Mouse (Mus musculus) brain, adult 2 months (tissue): ENCODE measurements around the gene Srp14.

Experiments used
- DNase-seq: peaks from one replicate; pipeline ENCODE4 v3.0.0; 2011; ENCODE audit warnings: low read depth, low spot score

The Srp14 gene

DNA sequence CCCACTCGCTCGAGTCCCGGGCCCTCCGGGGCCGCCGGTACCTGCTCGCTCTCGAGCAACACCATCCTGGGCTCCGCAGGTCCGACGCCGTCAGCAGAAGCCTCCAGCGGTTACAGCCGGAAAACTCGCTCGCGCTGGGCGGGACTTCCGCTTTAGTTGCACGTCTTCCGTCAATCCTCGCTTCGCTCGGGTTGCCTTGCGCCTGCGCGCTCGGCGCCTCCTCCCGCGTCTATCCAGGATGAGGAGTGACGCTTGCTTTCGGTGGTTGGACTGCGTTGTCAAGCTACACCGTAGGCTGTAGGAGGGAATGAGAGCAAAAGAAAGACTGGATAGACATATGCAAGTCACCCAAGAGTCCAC is at the start of gene Srp14:
Gene Srp14 (minus strand): TSS at position 162 of the 360 bp plus-strand sequence.
- DNase-seq = peak; percentile 98

DNA sequence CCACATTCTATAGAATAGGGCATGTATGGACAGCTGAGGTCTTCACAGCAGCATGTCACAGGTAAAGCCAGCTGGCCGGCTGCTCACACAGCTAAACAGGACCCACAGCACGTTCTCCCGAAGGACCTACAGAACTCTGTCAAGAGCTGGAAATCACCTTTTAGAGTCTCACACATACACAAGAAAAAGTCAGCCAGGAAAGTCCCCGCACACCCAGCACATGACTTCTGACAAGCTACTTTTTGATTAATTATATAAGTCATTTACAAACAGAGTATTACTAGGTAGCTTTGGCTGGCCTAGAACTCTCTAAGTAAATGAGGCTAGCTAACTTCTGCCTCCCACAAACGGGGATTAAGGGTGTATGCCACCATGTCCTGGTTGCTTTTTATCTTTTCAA is 47.0 kb upstream of the Srp14 start:
- DNase-seq = no peak

DNA sequence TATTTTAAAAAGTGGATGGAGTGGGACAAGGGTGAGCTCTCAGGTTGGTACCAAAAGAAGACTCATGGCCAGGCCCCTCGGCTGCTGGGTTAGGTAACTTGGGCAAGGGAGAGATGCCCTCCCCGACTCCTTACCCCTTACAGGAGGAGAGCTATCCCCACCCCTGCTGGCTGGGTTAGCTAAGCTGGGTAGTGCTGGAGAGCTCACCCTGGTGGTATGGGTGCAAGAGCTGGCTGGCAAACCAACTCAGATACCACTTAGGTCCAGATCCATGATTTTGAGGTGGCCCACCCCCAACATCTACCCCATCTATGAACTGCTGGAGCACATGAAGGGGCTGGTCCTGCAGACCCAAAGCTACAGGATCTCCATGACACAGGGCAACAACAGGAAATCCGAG is 45.3 kb upstream of the Srp14 start:
- DNase-seq = no peak

DNA sequence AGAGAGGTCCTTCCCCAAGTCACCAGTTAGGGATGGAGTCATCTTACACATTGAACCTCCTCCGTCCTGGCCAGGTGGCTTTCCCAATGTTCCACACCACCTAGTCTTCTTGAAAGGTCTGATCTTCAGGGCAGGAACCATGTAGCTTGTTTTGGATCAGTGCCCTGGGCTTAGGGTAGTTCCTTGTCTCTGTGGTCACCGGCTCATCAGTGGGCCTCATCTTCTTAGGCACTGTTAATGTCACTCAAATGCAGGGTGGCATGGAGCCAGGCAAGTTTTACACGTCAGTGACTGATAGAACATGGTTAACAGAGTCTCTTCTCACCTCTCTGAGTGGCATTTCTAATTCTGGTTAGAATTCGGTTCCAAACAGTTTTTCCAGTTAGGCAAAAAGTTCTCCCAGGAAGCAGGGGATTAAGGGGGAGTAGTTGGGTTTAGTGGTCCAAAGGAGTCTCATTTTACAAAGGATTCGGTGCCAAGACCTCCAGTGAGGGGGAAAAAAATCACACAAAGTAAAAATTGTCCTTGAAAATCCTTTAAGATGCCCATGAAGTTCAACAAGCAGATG is 43.7 kb upstream of the Srp14 start:
- peak; percentile 9 for DNase-seq

DNA sequence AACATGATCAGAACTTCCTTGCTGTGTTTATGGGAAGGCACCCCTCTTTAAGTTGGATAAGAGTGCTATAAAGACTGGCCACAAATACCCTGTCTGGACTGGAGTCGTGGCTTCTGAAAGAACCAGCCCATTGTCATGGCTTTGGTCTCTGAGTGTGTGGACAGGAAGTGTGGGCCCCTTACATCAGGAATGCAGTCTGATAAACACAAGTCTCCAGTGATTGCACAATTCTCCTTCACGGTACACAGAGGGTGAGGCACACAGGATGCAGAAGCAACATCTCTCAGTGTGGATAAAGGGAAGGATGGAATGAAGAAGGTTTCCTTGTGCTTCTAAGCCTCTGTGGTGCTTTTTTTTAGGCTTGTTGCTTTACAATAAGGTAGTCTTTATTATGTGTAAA is 42.8 kb upstream of the Srp14 start:
- peak; percentile 10 for DNase-seq

DNA sequence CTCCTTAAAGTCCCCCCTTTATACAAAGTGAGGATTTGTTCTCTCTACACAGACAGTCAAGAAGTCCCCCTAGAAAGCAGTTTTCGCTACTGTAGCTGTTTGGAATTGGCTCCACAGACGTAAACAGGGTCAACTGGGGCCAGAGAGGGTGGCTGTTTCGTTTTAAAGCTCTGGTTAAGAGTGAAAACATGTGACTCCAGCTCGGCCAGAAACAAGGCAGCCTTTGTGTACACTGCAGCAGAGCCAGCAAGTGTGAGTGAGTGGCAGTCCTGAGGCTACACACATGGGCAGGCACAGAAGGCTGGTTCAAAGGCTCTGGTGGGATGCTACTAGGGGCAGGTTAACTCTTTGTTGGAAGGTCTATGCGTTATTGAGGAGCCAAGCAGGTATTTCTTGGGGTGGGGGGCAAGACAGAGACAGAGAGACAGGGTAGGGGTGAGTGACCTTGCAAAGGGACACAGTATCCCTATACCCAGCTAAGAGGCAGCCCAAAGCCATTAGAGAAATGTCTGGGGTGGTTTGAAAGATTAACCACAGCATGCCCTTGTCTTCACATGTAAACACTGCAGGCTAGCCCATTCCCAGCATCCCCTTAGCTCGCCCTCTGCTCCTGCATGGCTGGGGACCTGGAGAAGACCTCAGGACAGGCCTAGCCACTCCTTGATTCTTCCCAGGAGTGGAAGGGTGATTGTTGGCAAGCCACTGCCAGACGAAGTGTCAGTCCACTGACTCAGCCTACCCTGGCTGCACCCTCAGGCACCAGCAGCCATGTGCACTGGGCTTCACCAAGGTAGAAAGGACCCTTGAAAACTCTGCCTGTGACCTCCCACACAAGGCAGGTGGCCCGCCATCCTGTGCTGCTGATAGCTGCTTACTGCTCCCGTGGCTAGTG is 40.8 kb upstream of the Srp14 start:
- DNase-seq = peak; percentile 82

DNA sequence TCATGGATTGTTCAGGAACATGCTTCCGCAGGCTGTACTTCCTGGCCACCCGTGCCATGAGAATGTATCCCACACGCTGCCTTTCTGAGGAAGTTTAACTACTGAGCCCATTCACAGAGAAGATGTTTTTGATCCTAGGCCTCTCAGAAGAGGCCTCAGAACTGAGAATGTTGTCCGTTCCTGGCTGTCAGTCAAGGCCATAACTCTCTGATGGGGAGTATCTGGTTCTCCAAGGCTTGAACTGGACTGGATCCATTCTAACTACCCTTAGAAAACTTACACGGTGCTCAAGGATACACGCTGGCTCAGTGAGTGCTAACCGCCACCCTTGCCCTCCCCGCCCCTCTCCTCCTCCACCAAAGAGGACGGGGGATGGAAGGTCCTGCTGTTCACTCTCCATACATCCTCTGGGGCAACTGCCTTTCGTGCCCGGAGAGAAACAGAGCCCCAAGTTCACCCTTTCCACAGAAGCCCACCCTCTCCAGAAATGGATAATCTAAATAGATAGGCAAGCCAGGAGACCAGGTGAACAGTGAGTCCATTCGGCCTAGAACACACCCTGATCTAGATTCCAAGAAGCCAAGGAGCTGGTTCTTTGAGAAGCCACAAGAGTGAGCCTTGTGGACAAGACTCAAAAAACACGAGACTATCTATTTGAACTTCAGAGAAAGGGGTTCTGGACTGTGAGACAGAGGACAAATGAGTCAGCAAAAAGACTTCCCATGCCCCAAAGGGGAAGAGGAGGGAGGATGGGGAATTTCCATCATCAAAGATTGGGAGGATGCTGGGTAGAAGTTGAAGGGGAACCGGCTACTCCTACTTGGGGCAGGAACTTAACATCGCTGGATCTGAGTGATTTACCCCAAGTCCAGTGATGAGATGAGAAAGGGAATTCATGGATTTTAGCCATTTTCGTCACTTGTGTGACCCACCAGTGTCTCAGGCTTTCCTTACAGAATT is 33.2 kb upstream of the Srp14 start:
- no peak for DNase-seq

DNA sequence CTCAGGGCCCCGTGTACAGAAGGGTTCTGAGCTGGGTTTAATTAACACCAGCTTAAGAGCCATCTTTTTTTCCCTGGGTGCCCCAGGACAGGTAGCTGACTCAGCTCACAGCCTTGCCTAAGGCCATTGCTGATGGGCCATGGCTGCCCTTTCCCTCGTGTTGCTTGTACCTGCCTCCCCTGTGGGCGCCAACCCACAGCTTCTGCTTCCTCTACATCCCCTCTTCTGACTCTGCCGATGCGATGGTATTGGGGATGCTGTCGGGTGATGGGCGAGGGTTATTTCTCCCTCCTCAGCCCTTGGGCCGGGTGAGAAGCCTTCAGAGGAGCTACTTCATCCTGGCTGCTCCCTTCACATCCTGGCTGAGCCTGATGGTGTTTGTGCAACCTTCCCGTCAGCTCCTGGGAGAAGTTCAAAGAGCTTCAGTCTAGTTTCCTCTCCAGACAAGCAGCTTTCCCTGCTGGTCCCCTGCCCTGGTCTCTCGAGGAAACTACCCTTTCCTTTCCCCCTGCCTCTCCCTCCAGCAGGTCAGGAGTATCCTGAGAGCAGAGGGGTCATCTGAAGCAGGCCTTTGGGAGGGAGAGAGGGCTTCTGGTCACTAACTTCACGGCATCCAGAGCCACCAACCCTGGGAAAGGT is 32.4 kb upstream of the Srp14 start:
- no peak for DNase-seq

DNA sequence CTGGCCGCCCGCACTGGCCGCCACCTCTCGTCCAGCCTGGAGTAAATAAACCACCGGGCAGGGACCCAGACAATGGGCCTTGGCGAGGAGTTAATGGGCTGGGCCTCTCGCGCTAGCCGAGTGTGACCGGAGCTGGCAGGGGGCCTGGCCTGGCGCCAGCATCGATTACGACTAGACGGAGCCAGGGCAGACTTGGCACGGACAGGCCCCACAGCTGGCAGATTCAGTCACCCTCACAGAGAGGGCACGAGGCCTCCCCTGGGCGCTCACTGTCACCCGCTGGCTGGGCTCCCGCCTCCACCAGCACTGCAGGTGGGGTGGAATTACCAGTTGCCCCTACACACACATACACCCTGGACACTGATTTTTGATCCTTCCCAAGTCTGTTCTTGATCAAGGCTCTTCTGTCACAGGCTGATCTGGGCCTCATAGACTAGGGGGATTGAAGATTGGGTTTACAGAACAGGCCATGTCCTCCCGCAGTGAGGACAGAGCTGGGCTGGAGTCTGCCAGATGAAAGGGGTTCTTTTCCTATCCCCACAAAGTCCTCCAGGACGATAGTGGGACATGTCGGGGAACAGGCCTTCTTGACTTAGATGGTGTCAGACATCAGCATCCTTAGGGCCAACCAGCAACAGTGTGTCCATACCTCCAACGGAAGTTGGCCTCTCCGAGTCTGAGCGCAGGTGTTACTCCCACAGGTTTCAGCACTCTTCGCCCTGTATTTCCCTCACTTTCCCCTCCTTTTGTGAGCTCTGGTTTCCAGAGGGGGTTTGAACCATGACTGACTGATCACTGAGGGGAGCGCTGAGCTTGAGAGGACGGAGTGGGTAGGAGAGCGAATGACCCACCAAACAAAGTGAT is 31.2 kb upstream of the Srp14 start:
- peak; percentile 94 for DNase-seq

DNA sequence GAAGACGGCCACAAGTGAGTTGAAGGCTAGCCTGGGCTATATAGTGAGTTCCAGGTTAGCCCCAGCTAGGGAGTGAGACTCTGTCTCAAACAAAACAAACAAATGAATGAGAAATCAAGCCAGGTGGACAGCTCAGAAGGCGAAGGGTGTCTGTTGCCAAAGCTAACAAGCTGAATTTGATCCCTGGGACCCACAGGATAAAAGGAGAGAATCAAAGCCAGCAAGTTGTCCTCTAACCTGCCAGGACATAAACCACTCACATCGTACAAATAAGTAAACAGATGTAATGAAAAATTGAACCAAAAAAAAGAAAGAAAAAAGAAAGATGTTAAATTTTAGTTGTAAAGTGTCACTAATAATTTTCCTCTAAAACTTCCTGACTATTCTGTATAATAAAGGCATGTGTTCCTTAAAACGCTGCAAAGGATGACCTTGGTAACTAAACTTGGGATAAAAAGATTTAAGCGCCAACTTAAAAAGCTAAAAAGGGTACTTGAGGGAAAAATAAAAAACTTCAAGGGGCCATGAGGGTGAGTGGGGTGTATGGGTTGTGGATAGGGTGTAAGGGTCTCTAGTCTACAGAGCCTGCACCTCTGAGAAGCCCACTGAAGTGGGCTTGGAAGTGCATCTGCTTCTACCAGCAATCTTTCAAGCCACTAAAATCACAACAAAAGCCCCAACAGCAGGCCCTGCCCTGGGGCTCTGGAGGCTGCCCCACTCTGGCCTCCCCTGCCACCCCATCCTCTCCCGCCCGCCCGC is 30.4 kb upstream of the Srp14 start:
- no peak for DNase-seq

DNA sequence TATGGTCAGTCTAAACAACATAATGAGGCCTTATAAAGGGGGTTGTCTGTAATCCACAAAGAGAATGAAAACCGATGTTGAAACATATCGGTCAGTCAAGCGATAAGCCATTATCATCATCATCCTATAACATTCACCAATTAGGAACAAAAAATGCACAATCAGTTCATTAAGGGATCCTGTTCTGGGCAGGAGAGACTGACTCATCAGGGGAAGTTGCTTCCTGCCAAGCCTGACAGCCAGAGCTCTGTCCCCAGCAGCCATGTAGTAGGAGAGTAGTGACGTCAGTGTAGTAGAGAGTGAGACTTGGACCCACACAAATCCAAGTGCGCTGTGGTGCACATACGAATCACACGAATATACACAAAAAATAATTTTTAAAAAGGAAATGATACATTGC is 27.6 kb upstream of the Srp14 start:
- peak; percentile 20 for DNase-seq

DNA sequence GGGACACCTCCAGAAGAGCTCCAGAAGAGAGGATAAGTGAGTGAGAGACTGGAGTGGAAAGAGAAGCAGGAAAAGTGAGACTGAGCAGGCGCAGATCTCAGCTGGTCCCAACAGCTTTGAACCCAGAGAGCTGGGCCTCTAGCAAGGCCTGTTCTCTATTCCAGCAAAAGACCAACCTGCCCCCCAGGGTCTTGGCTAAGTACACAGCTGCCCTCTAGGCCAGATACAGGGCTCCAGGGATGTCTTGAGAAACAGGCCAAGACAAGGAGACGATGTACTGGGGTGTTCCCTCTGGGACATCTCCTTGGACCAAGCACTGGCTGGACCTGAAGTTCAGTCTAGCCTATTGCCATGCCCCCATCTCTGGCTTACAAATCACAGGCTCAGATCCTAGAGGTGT is 20.7 kb upstream of the Srp14 start:
- DNase-seq = no peak

DNA sequence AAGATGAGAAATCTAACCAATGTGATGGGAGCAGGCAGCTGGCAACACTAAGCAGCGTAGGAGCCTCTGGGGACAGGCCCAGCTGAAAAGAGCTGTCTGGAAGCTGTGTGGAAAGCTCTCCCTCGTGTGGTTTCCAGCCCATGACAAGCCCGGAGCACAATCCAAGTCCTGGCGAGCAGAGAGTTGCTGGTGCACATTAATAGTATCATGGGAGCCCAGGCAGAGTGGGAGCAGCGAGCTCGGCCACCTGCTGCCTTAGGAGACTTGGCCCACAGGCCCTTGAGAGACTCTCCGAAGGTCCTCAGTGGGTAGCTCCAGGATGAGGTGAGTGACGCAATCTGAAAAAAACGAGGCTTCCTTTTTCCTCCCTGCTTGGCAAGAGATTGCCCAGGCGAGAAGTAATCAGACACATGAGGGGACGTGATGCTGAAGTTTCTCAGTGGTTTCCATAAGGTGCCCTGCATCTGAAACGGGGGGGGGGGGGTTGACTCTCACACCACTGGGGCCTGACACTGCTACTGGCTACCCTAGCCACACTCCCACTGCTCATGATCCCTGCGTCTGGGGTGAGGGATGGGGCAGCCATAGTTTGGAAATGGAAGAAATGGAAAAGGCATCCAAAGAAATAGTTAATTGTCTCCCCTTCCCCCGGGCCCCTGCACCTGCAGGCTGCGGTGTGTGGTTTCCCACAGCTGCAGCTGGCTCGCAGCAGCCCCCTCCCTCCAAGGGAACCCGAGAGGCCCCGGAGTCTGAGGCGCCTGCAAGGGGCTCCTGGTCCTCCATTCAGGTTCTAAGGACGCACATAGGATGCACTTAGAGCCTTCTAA is 19.8 kb upstream of the Srp14 start:
- DNase-seq = peak; percentile 60

DNA sequence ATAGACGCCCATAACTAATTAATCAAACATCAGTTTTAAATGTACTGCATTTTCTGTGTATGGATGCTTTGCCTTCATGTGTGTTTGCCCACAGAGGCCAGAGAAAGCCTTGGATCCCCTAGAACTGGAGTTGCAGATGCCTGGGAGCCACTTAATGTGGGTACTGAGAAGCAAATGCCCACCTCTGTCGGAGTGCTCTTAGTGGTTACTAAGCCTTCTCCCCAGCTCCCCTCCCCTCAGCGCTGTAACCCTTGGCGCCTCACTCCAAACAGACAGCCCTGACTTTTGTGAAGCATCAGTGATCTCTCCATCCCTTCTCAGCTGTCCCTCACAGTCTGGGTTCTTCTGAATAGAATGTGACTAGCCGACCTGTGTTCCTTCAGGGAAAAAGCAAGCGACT is 19.0 kb upstream of the Srp14 start:
- DNase-seq = no peak

DNA sequence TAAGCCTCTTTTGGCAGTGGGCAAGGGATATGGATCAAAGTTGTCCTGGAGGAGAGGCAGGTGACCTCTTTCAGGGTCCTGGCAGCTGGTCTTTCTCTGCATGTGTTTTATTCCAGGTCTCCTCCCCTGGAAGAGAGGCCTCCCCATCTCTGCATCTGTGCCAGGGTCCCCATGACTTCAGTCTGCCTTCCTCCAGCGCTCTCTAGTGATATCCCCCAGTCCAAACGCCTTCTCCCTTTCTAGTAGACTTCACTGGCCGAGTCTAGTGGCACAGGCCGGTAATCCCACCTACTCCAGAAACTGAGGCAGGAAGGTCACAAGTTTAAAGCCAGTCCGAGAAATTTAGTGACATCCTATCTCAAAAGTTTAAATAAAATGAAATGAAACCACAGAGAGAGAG is 18.4 kb upstream of the Srp14 start:
- no peak for DNase-seq

DNA sequence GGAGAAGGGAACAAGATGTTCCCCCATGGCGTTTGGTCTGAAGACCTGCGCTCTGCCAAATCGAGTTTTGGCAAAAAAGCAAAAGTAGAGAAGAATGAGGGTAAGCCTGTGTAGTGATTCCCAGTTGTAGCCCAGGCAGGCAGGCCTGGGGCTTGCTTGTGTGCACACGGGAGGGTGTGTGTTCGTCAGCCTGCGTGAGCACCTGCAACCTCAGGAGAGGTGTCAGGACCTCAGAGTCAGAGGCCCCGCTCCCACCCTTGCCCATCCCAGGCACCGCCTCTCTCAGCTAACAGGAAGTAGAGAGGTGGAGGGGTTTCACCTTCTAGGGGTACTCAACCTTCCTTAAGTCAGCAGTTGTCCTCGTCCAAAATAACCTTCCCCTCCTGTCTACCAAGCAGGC is 15.5 kb upstream of the Srp14 start:
- DNase-seq = no peak

DNA sequence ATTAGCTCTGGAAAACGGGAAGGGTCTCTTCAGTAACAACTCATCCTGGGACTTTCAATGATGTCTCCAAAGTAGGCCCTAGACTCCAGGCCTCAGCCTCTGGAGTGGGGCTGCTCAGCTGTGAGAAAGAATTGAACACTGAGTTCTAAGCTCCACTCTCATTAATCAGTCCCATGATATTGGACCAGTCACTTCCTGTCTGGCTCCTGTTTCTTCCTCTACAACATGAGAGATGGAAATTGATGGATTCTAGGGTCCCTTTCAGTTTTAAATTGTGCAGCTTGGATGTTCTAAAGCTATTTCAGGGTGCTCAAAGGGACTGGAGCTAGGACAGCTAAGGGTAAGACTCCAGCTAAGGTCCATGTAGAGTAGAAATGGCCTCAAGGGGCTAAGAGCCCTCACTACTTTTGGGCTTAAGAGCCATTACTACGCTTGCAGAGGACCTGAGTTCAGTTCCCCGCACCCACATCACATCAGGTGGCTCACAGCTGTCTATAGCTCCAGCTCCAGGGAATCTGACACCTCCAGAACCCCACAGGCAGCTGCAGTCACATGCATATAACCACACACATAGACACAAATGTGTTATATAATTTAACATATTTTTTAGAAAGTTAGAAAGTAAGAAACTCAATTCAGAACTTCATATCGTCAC is 12.4 kb upstream of the Srp14 start:
- no peak for DNase-seq

DNA sequence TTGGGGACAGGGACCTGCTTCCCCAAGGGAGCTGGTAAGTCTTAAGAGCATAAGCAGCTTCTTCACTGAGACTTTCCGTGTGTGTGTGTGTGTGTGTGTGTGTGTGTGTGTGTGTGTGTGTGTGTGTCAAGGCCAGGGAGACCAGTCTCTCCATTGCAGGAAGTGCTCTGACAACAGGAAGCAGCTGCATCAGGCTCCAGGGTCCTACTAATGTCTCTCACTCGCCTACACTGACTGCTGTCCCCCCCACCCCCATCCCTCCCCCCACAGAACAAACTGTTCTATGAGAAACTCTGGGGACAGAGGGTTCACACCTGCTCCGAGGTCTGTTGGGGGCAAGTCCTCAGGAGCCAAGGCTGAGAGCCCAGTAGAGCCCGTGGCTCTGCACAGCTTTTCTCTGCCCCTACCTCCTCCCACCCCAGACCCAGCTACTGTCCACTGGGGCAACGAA is 11.8 kb upstream of the Srp14 start:
- DNase-seq = peak; percentile 31
